Mouse (Mus musculus) spleen, adult 2 months (tissue): ENCODE results near the gene Gm5136. TPM values are rescaled to one million over a fixed set of nuclear protein-coding genes. Genes with fewer than 3 reads are reported as not detected.

Source experiments
- DNase-seq, 2 experiments: peaks; one replicate each; pipeline versions ENCODE4 v3.0.0 to v3.0.0-alpha.2; 2012 to 2021; ENCODE audit warnings: low spot score in 2 of 2, low read depth in 1 of 2
- H3K27ac ChIP-seq: fragments of 200-500 bp; 2 replicates; pipeline ENCODE4 v1.5.1; 2012; ENCODE audit warnings: low read length, inconsistent platforms; ENCODE audit not compliant: insufficient read depth
- H3K27me3 ChIP-seq: fragments of 200-500 bp; 2 replicates; pipeline ENCODE4 v1.6.1; 2012; ENCODE audit warnings: mild to moderate bottlenecking, moderate library complexity, low read length, inconsistent platforms; ENCODE audit not compliant: control insufficient read depth, insufficient read depth
- H3K36me3 ChIP-seq: fragments of 200-500 bp; 2 replicates; pipeline ENCODE4 v1.6.1; 2012; ENCODE audit warnings: mild to moderate bottlenecking, low read length, inconsistent platforms; ENCODE audit not compliant: control insufficient read depth, insufficient read depth
- H3K4me1 ChIP-seq: fragments of 200-500 bp; 2 replicates; pipeline ENCODE4 v1.6.1; 2011; ENCODE audit warnings: inconsistent platforms; ENCODE audit not compliant: control insufficient read depth, insufficient read depth, insufficient read length
- H3K4me3 ChIP-seq: fragments of 200-500 bp; 2 replicates; pipeline ENCODE4 v1.5.1; 2011; ENCODE audit warnings: mild to moderate bottlenecking, inconsistent platforms; ENCODE audit not compliant: insufficient read depth, insufficient read length; ENCODE audit errors: extremely low read depth
- CTCF ChIP-seq: fragments of 200-500 bp; IDR thresholded peaks from 2 replicates; pipeline ENCODE4 v1.5.1; 2011; ENCODE audit warnings: mild to moderate bottlenecking, inconsistent platforms; ENCODE audit not compliant: insufficient read depth, insufficient read length, insufficient replicate concordance; ENCODE audit errors: extremely low read depth
- POLR2A ChIP-seq: fragments of 200-500 bp; IDR thresholded peaks from 2 replicates; pipeline ENCODE4 v1.6.1; 2011; ENCODE audit warnings: low read depth, low read length, inconsistent platforms
- WGBS: fragments of 180-500 bp; shearing (Covaris S2); methylation state at CpG from one replicate; pipeline ENCODE4 v1.1.7; 2018; 5-methylcytosine and 5-hydroxymethylcytosine counted together
- polyA plus RNA-seq: library from polyadenylated mRNA; depleted of rRNA; stranded (reverse); fragments of >200 nt; gene quantifications from 2 replicates; pipeline ENCODE4 v1.2.3, GENCODE M21; 2012; rRNA removed

Gm5136 gene
- not detected in 2 replicates for polyA plus RNA-seq

- TF ChIP-seq POLR2A (no peak), CTCF (no peak)
- H3K4me1 ChIP-seq = no peaks in the 10 kb centered on the region
- no peaks in the 10 kb centered on the region for H3K36me3 ChIP-seq
- WGBS = 87% methylated on average over 9 of the region's 9 CpGs
- H3K27me3 ChIP-seq = no peaks in the 10 kb centered on the region
- no peak within 1 kb of the TSS for H3K27ac ChIP-seq
- H3K4me3 ChIP-seq = no peak within 1 kb of the TSS
- DNase-seq = no peak
These were observed at the start of gene Gm5136 for GRCm38 (mm10) chr10:108699946-108700345. TSS of gene Gm5136 (minus strand) at chr10:108700160.

GRCm38 (mm10) chr10:108743759-108744158, 43.8 kb upstream of the Gm5136 start:
- 66% methylated on average over 2 of the region's 2 CpGs for WGBS
- no peak for TF ChIP-seq POLR2A
- no peak for TF ChIP-seq CTCF
- Histone ChIP-seq H3K4me1 (no peaks in the 10 kb centered on the region), H3K4me3 (no peak overlapping the region), H3K27ac (no peak overlapping the region), H3K36me3 (no peaks in the 10 kb centered on the region), H3K27me3 (no peaks in the 10 kb centered on the region)
- no peak for DNase-seq

- no peaks in the 10 kb centered on the region for H3K36me3 ChIP-seq
- no peaks in the 10 kb centered on the region for H3K27me3 ChIP-seq
- 66% methylated on average over 2 of the region's 2 CpGs for WGBS
- no peak for TF ChIP-seq CTCF
- TF ChIP-seq POLR2A = no peak
- no peak for DNase-seq
- H3K4me1 ChIP-seq = no peaks in the 10 kb centered on the region
- no peak overlapping the region for H3K4me3 ChIP-seq
- H3K27ac ChIP-seq = no peak overlapping the region
These were observed 34.0 kb upstream of the Gm5136 start for GRCm38 (mm10) chr10:108733982-108734381.

- Histone ChIP-seq H3K27me3 (no peaks in the 10 kb centered on the region), H3K27ac (no peak overlapping the region), H3K4me1 (no peaks in the 10 kb centered on the region), H3K36me3 (no peaks in the 10 kb centered on the region), H3K4me3 (no peak overlapping the region)
- WGBS = 82% methylated on average over 8 of the region's 8 CpGs
- TF ChIP-seq CTCF (no peak), POLR2A (no peak)
- DNase-seq = no peak
These were observed 29.0 kb upstream of the Gm5136 start for GRCm38 (mm10) chr10:108728961-108729360.

- H3K4me3 ChIP-seq = no peak overlapping the region
- H3K27ac ChIP-seq = no peak overlapping the region
- H3K36me3 ChIP-seq = no peaks in the 10 kb centered on the region
- H3K27me3 ChIP-seq = no peaks in the 10 kb centered on the region
- no peaks in the 10 kb centered on the region for H3K4me1 ChIP-seq
- TF ChIP-seq CTCF = no peak
- TF ChIP-seq POLR2A = no peak
- no peak for DNase-seq
- 77% methylated on average over 4 of the region's 4 CpGs for WGBS
These were observed 26.4 kb upstream of the Gm5136 start for GRCm38 (mm10) chr10:108726391-108726790.

- H3K4me1 ChIP-seq = no peaks in the 10 kb centered on the region
- 76% methylated on average over 3 of the region's 3 CpGs for WGBS
- TF ChIP-seq POLR2A = no peak
- TF ChIP-seq CTCF = no peak
- no peaks in the 10 kb centered on the region for H3K36me3 ChIP-seq
- no peaks in the 10 kb centered on the region for H3K27me3 ChIP-seq
- DNase-seq = no peak
- H3K27ac ChIP-seq = no peak overlapping the region
- no peak overlapping the region for H3K4me3 ChIP-seq
These were observed 24.9 kb upstream of the Gm5136 start for GRCm38 (mm10) chr10:108724878-108725277.

- WGBS = 48% methylated on average over 5 of the region's 5 CpGs
- Histone ChIP-seq H3K27ac (no peak overlapping the region), H3K4me3 (no peak overlapping the region; the same call in 1 of the 2 replicates), H3K4me1 (no peaks in the 10 kb centered on the region), H3K27me3 (no peaks in the 10 kb centered on the region), H3K36me3 (no peaks in the 10 kb centered on the region)
- DNase-seq = no peak
- TF ChIP-seq CTCF = no peak
- TF ChIP-seq POLR2A = no peak
These were observed 10.6 kb upstream of the Gm5136 start for GRCm38 (mm10) chr10:108710514-108710913.

- no peak for TF ChIP-seq POLR2A
- no peak for TF ChIP-seq CTCF
- WGBS = 86% methylated on average over 3 of the region's 3 CpGs
- no peak overlapping the region for H3K27ac ChIP-seq
- H3K4me3 ChIP-seq = no peak overlapping the region
- no peaks in the 10 kb centered on the region for H3K27me3 ChIP-seq
- no peaks in the 10 kb centered on the region for H3K36me3 ChIP-seq
- no peak for DNase-seq
- no peaks in the 10 kb centered on the region for H3K4me1 ChIP-seq
These were observed 5.7 kb upstream of the Gm5136 start for GRCm38 (mm10) chr10:108705658-108706057.
